Mouse (Mus musculus) embryonic facial prominence, embryonic 14.5 days (tissue): Measurements from ENCODE around the gene Sox6. TPM values are rescaled to one million over a fixed set of nuclear protein-coding genes. Genes with fewer than 3 reads are reported as not detected.

Experiments
- ATAC-seq: fragments of 200-750 bp; cut with Nextera tagmentation; 2 replicates; pipeline ENCODE4 v1.8.0; 2017; ENCODE audit warnings: low read depth, moderate number of reproducible peaks, moderate TSS enrichment
- DNase-seq: peaks from one replicate; pipeline ENCODE4 v3.0.0-alpha.2; 2015; ENCODE audit warnings: low spot score
- H3K27ac ChIP-seq: fragments of 300-500 bp; sonication (generic); replicated peaks from 2 replicates; pipeline ENCODE4 v1.5.1; 2014; ENCODE audit warnings: low read depth, mild to moderate bottlenecking, low read length, moderate library complexity
- H3K27me3 ChIP-seq: fragments of 300-500 bp; sonication (generic); replicated peaks from 2 replicates; pipeline ENCODE4 v1.6.1; 2014; ENCODE audit warnings: low read length; ENCODE audit not compliant: control insufficient read depth, insufficient read depth
- H3K36me3 ChIP-seq: fragments of 300-500 bp; sonication (generic); 2 replicates; pipeline ENCODE4 v1.6.1; 2014; ENCODE audit warnings: low read length, mixed read lengths; ENCODE audit not compliant: control insufficient read depth, insufficient read depth
- H3K4me1 ChIP-seq: fragments of 300-500 bp; sonication (generic); 2 replicates; pipeline ENCODE4 v1.6.1; 2014; ENCODE audit warnings: antibody characterized with exemption, low read length; ENCODE audit not compliant: control insufficient read depth, insufficient read depth
- H3K4me2 ChIP-seq: fragments of 300-500 bp; sonication (generic); 2 replicates; pipeline ENCODE4 v1.6.1; 2014; ENCODE audit warnings: low read depth, mild to moderate bottlenecking, low read length, moderate library complexity, mixed read lengths
- H3K4me3 ChIP-seq: fragments of 300-500 bp; sonication (generic); 2 replicates; pipeline ENCODE4 v1.5.1; 2014; ENCODE audit warnings: low read depth, mild to moderate bottlenecking, low read length
- H3K9ac ChIP-seq: fragments of 300-500 bp; sonication (generic); 2 replicates; pipeline ENCODE4 v1.6.1; 2014; ENCODE audit warnings: low read depth, mild to moderate bottlenecking, low read length, moderate library complexity, mixed read lengths
- H3K9me3 ChIP-seq: fragments of 300-500 bp; sonication (generic); 2 replicates; pipeline ENCODE4 v1.6.1; 2016; ENCODE audit warnings: low read length; ENCODE audit not compliant: control insufficient read depth
- WGBS: fragments of 180-500 bp; shearing (Covaris S2); extraction: QIAGEN DNeasy Blood & Tissue Kit; methylation state at CpG from one replicate; pipeline ENCODE4 v1.1.7; 2014; 5-methylcytosine and 5-hydroxymethylcytosine counted together
- polyA plus RNA-seq: library from polyadenylated mRNA; unstranded; fragments of >200 nt; fragmentation: Nextera tagmentation; extraction: Ambion mirVana; gene quantifications from 2 replicates; pipeline ENCODE4 v1.2.1, GENCODE M21; 2014

The Sox6 gene
- polyA plus RNA-seq, 1 experiment from 2014 or later: 49.9 TPM

DNA sequence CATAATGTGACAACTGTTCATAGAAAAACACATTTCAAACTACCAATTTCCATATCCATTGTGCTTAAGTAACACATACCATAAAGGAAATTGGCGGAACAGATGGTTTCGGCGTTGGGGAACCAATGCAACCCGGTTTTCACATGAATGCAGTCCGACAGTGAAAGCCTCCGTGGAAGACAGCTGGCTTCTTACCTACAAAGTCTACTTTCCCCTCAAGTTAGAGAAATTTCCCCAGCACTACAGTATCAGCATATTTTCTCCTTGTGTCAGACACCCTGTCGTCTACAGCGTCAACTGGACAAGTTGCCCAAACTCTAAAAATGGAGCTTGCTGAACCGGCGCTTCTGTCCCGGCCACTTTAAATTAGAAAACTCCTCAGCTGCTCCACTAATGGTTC lies 470.3 kb downstream of the Sox6 start:
- no peak overlapping the region for H3K9ac ChIP-seq
- H3K4me1 ChIP-seq: peaks cover 12% of the 10 kb centered on the region
- peak; percentile 47 for DNase-seq
- no peaks in the 10 kb centered on the region for H3K36me3 ChIP-seq
- H3K27ac ChIP-seq: no peak overlapping the region
- H3K27me3 ChIP-seq: peaks cover 3% of the 10 kb centered on the region; the same call in 1 of the 2 replicates
- H3K9me3 ChIP-seq: no peaks in the 10 kb centered on the region
- no peak for ATAC-seq
- H3K4me2 ChIP-seq: peak overlapping the region; percentile 19; the same call in 1 of the 2 replicates
- WGBS: 60% methylated on average over 11 of the region's 11 CpGs
- no peak overlapping the region for H3K4me3 ChIP-seq

DNA sequence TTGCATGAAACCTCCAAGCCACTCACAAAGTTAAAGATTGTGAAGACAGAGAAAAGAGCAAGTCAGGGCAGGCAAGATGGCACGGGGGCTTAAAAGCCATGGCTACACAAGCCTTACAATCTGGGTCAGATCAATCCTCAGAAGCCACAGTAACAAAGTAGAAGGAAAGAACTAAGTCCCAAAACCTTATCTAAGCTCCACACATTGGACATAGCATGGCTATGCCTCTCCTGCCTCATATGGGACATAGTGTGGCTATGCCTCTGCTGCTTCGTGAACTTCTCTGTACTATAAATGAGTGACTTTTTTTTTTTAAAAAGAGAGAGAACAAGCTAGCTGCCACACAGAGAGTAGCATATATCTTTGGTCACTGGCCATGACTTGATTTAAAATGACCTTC lies 471.8 kb downstream of the Sox6 start:
- no peaks in the 10 kb centered on the region for H3K36me3 ChIP-seq
- ATAC-seq: no peak
- peaks cover 12% of the 10 kb centered on the region for H3K4me1 ChIP-seq
- DNase-seq: no peak
- no peak overlapping the region for H3K9ac ChIP-seq
- no peak overlapping the region for H3K4me2 ChIP-seq
- no peak overlapping the region for H3K4me3 ChIP-seq
- H3K9me3 ChIP-seq: no peaks in the 10 kb centered on the region
- H3K27me3 ChIP-seq: no peaks in the 10 kb centered on the region
- H3K27ac ChIP-seq: no peak overlapping the region
- 78% methylated on average over 2 of the region's 2 CpGs for WGBS

DNA sequence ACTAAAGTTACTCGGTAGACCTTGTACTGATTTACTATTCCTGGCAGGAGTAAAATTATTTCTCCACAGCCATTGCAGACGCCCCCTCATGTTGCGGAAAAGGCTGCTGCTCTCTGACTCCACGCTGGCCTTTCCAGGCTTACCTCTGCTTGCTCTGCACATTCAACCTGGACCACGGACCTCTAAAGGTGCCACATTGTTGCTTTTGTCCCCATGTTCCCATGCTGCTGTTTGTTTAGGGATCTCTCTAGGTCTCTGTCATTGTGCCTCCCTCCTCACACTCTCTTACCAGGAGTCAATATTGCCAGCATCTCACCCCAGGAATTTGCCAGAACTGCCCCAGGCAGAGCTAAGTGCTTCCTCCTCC lies 473.6 kb downstream of the Sox6 start:
- Histone ChIP-seq H3K4me2 (no peak overlapping the region), H3K9me3 (no peaks in the 10 kb centered on the region), H3K27me3 (no peaks in the 10 kb centered on the region), H3K4me3 (no peak overlapping the region), H3K36me3 (no peaks in the 10 kb centered on the region), H3K4me1 (peaks cover 12% of the 10 kb centered on the region), H3K27ac (no peak overlapping the region), H3K9ac (no peak overlapping the region)
- no peak for DNase-seq
- 57% methylated on average over 5 of the region's 5 CpGs for WGBS
- ATAC-seq: no peak

DNA sequence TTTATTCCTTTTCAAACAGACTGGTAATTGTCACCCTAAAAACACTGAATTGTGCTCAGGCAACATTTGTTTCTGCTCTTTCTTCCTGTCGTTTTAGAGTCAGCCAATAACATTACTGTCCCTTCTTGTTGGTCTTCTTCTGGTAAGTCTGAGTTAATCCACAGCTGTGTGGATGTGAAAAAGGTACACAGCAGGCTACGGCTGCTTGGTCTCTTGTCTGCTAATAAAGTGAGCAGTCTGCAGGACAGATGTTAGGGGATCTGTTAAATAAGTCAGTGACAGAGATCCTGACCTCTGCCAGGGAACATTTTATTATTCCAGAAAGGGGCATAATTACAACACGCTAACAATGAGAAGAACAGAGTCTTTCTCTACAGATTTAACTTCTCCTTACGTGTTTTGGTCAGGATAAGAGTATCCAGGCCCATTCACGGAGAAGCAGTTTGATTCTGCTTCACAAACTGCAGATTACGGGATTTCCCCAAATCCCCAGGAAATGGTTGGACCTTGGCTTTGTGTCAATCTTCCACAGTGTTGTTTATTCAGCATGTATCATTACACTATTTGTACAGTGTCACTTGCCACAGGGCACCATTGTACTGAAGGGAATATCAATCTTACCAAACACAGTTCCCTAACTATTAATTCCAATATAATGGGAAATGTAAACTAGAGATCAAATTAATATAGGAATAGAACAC lies 474.1 kb downstream of the Sox6 start:
- Histone ChIP-seq H3K9me3 (no peaks in the 10 kb centered on the region), H3K27ac (no peak overlapping the region), H3K4me1 (peaks cover 12% of the 10 kb centered on the region), H3K36me3 (no peaks in the 10 kb centered on the region), H3K4me3 (no peak overlapping the region), H3K4me2 (no peak overlapping the region), H3K9ac (no peak overlapping the region), H3K27me3 (no peaks in the 10 kb centered on the region)
- DNase-seq (peak; percentile 33), ATAC-seq (no peak)
- WGBS: 34% methylated on average over 6 of the region's 6 CpGs

DNA sequence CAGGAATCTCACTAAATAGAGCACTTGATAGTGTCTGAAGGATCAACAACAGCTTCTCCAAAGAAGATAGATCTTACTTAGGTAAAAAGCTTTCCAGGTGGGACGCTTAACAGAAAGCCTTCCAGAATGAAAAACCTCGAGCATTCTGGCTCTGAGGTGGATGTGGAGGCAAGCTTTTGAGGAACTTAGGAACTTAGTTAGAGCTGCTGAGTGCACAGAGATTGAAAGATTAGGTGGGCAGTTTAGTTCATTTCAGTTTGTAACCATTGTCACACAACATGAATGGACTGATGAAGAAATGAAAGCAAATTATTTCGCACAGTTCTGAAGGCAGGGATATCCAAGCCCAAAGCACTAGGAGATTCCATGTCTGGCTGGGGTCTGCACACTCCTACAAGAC lies 481.9 kb downstream of the Sox6 start:
- Histone ChIP-seq H3K27ac (no peak overlapping the region), H3K27me3 (no peaks in the 10 kb centered on the region), H3K4me3 (no peak overlapping the region), H3K36me3 (no peaks in the 10 kb centered on the region), H3K4me1 (0 out of 2 replicates have a peak, but pooled peaks cover 5% of the 10 kb centered on the region), H3K9me3 (no peaks in the 10 kb centered on the region), H3K9ac (no peak overlapping the region), H3K4me2 (no peak overlapping the region)
- 80% methylated on average over 3 of the region's 3 CpGs for WGBS
- ATAC-seq: no peak
- DNase-seq: no peak

DNA sequence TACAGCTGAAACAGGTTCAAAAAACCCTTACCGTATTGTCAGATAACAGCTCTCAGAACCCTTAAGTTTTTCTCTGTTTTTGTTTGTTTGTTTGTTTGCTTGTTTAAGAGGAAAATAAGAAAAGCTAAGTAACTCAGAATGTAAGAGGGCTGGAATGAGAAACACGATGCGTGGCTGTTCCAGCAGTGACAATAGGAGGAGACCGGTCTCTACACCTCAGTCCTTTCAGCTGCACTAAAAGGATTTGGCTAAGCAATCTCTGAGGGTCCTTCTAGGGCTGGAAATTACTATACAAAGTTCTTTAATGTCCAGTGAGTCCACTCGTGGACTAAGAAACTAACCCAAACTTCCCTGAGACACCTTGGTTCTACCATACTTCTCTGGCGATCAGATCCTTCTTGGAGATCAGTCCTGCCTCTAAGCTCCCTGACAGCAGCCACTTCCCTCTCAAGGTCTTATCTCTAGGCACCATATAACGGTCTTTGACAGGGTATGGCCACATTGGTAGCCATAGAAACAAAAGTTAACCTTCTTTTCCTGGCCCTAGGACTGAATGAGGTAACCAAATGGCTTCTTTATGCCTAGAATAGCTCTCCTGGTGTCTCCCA lies 488.3 kb downstream of the Sox6 start:
- Histone ChIP-seq H3K4me1 (0 out of 2 replicates have a peak, but pooled peaks cover 3% of the 10 kb centered on the region), H3K4me2 (no peak overlapping the region), H3K36me3 (no peaks in the 10 kb centered on the region), H3K27ac (no peak overlapping the region), H3K27me3 (no peaks in the 10 kb centered on the region), H3K9me3 (no peaks in the 10 kb centered on the region), H3K4me3 (no peak overlapping the region), H3K9ac (no peak overlapping the region)
- 78% methylated on average over 7 of the region's 7 CpGs for WGBS
- ATAC-seq: no peak
- DNase-seq: no peak

DNA sequence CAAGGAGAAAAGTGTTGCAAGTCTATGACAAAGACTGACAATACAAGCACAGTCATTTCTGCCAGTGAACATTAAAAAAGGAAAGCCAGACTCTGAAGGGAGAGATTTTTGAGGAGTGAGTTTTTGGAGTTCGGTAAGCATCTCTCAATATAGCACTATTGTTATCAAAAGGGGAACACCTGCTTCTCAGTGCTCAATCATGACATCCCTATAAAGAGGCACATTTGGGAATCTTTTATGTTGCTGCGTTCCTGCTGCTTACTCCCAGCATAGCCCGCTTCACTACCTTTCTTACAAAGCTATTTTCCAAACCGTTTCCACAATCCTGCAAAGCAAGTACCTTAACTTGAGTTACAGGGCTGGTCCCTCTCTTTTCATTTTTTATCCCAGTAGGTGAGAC lies 488.9 kb downstream of the Sox6 start:
- 81% methylated on average over 4 of the region's 4 CpGs for WGBS

DNA sequence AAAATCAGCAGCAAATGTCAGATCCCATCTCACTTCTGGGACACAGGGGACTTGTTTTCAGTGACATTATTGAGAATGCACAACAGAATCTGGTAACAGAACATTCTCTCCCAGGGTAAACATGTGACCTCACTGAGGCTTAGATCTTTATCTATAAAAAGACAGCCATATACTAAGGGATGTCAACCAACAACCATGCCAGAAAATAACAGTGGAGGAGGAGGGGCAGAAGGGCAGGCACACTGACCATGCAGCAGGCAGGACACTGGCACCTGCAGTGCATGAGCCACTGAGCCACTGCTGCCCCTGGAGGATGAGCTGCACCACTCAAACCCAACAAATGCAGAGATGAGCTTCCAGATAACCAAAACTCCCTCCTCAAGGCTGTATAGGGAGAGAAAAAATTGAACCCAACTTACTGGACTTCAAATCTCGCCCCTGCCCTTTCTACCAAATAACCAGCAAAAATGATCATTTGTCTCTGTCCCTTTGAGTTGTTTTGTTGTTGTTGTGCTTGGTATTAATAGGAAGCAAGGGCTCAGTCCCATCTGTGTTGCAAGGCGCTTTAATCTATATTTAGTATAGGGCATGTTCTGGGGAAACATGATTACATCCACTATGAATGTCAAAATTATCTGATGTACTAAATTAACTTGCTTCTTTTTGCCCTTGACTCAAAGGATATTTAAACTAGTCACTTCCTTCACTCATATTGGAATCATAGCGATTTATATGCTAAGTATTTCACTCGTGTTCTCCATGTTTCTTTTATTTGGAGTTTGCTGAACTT lies 492.8 kb downstream of the Sox6 start:
- Histone ChIP-seq H3K27ac (no peak overlapping the region), H3K9ac (no peak overlapping the region), H3K4me1 (0 out of 2 replicates have a peak, but pooled peaks cover 3% of the 10 kb centered on the region), H3K4me3 (no peak overlapping the region), H3K9me3 (no peaks in the 10 kb centered on the region), H3K27me3 (no peaks in the 10 kb centered on the region), H3K36me3 (no peaks in the 10 kb centered on the region), H3K4me2 (no peak overlapping the region)
- ATAC-seq: no peak
- 84% methylated on average over 4 of the region's 4 CpGs for WGBS
- DNase-seq: no peak

More for the DNA sequence above, 488.9 kb downstream of the Sox6 start:
- Histone ChIP-seq H3K27ac (no peak overlapping the region), H3K27me3 (no peaks in the 10 kb centered on the region), H3K9me3 (no peaks in the 10 kb centered on the region), H3K36me3 (no peaks in the 10 kb centered on the region), H3K9ac (no peak overlapping the region), H3K4me1 (0 out of 2 replicates have a peak, but pooled peaks cover 3% of the 10 kb centered on the region), H3K4me3 (no peak overlapping the region), H3K4me2 (no peak overlapping the region)
- DNase-seq (no peak), ATAC-seq (no peak)
